Mouse (Mus musculus): ENCODE measurements around the gene Omp. TPM values are rescaled to one million over a fixed set of nuclear protein-coding genes. Genes with fewer than 3 reads are reported as not detected.

The Omp gene
- total and polyA plus RNA-seq, 3 experiments: 0.08 TPM; not detected in 2

GRCm38 (mm10) chr7:98193515-98194025 is 48.3 kb upstream of the Omp start:
- Histone ChIP-seq H3K27ac (ENCODE audit: insufficient read depth, low read depth) (no peak overlapping the region), H3K9me3 (replicated peaks; ENCODE audit: low read length) (peaks cover 8% of the 10 kb centered on the region), H3K36me3 (replicated peaks in 1 of 2; ENCODE audit: control insufficient read depth in 1 of 2, insufficient read depth in 1 of 2, low read length in 1 of 2) (no peaks in the 10 kb centered on the region), H3K27me3 (replicated peaks) (no peaks in the 10 kb centered on the region), H3K4me2 (ENCODE audit: insufficient read depth, low read depth, poor library complexity, severe bottlenecking) (no peak overlapping the region), H3K9ac (ENCODE audit: insufficient read depth, low read depth) (no peak overlapping the region), H3K4me1 (ENCODE audit: control insufficient read depth in 1 of 2, insufficient read depth in 2 of 2) (peaks cover 0 to 6% of the 10 kb centered on the region in 2 experiments; a peak in 2 of 4 replicates), H3K79me2 (replicated peaks; ENCODE audit: control insufficient read depth, extremely low read depth, insufficient read depth, poor library complexity, severe bottlenecking) (no peaks in the 10 kb centered on the region), H3K4me3 (replicated peaks in 1 of 3; ENCODE audit: low read depth in 2 of 3, low read length in 2 of 3, poor library complexity in 1 of 3) (no peak overlapping the region)
- TF ChIP-seq TBP (conservative IDR thresholded peaks at IDR 0.05; ENCODE audit: low read depth, low read length) (no peak), ZNF384 (IDR thresholded peaks at IDR 0.05; ENCODE audit: low read depth, low read length) (no peak), CHD2 (IDR thresholded peaks at IDR 0.05; ENCODE audit: low read length) (no peak), ELF1 (IDR thresholded peaks at IDR 0.05; ENCODE audit: low read depth, low read length) (no peak), E2F4 (IDR thresholded peaks at IDR 0.05; ENCODE audit: insufficient replicate concordance, low read depth, low read length) (no peak), MAZ (IDR thresholded peaks at IDR 0.05; ENCODE audit: low read depth, low read length) (no peak), SIN3A (IDR thresholded peaks at IDR 0.05; ENCODE audit: low read length) (no peak)
- no peak for DNase-seq (ENCODE audit: extremely low read depth)
- in situ Hi-C loops (cut with MboI; ENCODE audit: low pct_ligation_motif_present, low pct_unique_long_range_greater_than_20kb, low sequenced_read_pairs): loop anchor here (5.0 kb wide), 1 partner anchor 51 kb away; no protein-coding TSS in a partner anchor
- dilution Hi-C loops (cut with MboI; ENCODE audit: extremely low pct_ligation_motif_present, extremely low pct_unique_long_range_greater_than_20kb, low sequenced_read_pairs): no loop called here

DNA sequence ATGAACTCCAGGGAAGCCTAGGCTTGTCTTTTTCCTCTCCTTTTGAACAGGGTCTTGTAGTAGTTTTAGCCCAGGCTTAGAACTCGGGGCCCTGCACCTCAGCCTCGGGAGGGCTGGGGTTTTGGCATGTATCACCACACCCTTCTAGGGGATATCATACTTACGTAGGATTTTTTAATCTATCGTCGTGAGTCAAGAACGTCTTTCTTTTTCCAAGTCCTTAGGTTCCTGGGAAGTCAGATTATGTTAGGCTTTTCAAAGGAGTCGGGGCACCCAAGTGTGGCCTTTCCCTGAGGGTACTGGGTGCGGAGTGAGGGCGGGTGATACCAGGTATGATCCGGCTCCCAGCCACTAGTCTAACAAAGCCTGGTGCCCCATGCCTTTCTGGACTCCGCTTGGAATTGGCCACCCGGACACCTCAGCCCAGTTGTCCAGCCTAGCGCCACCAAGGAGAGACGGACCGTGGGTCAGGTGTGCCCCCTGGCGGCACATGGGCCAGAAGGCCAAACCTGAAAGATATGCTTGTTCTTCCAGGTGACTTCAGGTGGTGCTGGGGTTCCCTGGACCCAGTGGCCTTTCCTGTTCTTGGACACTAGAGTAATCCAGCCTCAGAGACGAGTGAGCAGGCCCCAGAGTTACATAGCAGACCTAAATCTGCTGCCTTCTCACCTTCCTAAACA is 46.4 kb upstream of the Omp start:
- dilution Hi-C loops (cut with MboI; ENCODE audit: extremely low pct_ligation_motif_present, extremely low pct_unique_long_range_greater_than_20kb, low sequenced_read_pairs): no loop called here
- no peaks in the 10 kb centered on the region for H3K79me2 ChIP-seq (replicated peaks; ENCODE audit: control insufficient read depth, extremely low read depth, insufficient read depth, poor library complexity, severe bottlenecking)
- H3K4me1 ChIP-seq (ENCODE audit: control insufficient read depth in 1 of 2, insufficient read depth in 2 of 2): peaks cover 0 to 6% of the 10 kb centered on the region in 2 experiments; a peak in 2 of 4 replicates
- H3K9me3 ChIP-seq (replicated peaks; ENCODE audit: low read length): peaks cover 8% of the 10 kb centered on the region
- H3K36me3 ChIP-seq (replicated peaks in 1 of 2; ENCODE audit: control insufficient read depth in 1 of 2, insufficient read depth in 1 of 2, low read length in 1 of 2): no peaks in the 10 kb centered on the region
- DNase-seq (ENCODE audit: extremely low read depth): no peak
- no peak overlapping the region for H3K4me3 ChIP-seq (replicated peaks in 1 of 3; ENCODE audit: low read depth in 2 of 3, low read length in 2 of 3, poor library complexity in 1 of 3)
- TF ChIP-seq SMC3 (IDR thresholded peaks at IDR 0.05; ENCODE audit: low read depth, low read length): peak; percentile 76
- peak; percentile 6; the same call in 1 of the 2 replicates for TF ChIP-seq ZC3H11A (IDR thresholded peaks at IDR 0.05; ENCODE audit: low read depth, low read length)
- TF ChIP-seq CTCF (conservative IDR thresholded peaks at IDR 0.05 in 1 of 2, IDR thresholded peaks at IDR 0.05 in 1 of 2; ENCODE audit: low read depth in 2 of 2, low read length in 2 of 2): peak in 1 of 2 experiments; percentile 83; a peak in 2 of 4 replicates
- TF ChIP-seq BHLHE40 (IDR thresholded peaks at IDR 0.05; ENCODE audit: low read depth, low read length): no peak
- peak; percentile 76 for TF ChIP-seq RAD21 (IDR thresholded peaks at IDR 0.05; ENCODE audit: low read depth, low read length)
- TF ChIP-seq NRF1 (IDR thresholded peaks at IDR 0.05; ENCODE audit: low read depth, low read length): no peak
- in situ Hi-C loops (cut with MboI; ENCODE audit: low pct_ligation_motif_present, low pct_unique_long_range_greater_than_20kb, low sequenced_read_pairs): loop anchor here (5.0 kb wide), 1 partner anchor 49 kb away; no protein-coding TSS in a partner anchor
- no peak overlapping the region for H3K27ac ChIP-seq (ENCODE audit: insufficient read depth, low read depth)
- no peaks in the 10 kb centered on the region for H3K27me3 ChIP-seq (replicated peaks)
- no peak overlapping the region for H3K9ac ChIP-seq (ENCODE audit: insufficient read depth, low read depth)
- H3K4me2 ChIP-seq (ENCODE audit: insufficient read depth, low read depth, poor library complexity, severe bottlenecking): no peak overlapping the region
